Mouse (Mus musculus): ENCODE data around the gene Ikzf4. TPM values are rescaled to one million over a fixed set of nuclear protein-coding genes. Genes with fewer than 3 reads are reported as not detected.

Ikzf4 gene
- 6.5 and 8.1 TPM in 2 replicates for polyA plus RNA-seq (2012; rRNA removed)

DNA sequence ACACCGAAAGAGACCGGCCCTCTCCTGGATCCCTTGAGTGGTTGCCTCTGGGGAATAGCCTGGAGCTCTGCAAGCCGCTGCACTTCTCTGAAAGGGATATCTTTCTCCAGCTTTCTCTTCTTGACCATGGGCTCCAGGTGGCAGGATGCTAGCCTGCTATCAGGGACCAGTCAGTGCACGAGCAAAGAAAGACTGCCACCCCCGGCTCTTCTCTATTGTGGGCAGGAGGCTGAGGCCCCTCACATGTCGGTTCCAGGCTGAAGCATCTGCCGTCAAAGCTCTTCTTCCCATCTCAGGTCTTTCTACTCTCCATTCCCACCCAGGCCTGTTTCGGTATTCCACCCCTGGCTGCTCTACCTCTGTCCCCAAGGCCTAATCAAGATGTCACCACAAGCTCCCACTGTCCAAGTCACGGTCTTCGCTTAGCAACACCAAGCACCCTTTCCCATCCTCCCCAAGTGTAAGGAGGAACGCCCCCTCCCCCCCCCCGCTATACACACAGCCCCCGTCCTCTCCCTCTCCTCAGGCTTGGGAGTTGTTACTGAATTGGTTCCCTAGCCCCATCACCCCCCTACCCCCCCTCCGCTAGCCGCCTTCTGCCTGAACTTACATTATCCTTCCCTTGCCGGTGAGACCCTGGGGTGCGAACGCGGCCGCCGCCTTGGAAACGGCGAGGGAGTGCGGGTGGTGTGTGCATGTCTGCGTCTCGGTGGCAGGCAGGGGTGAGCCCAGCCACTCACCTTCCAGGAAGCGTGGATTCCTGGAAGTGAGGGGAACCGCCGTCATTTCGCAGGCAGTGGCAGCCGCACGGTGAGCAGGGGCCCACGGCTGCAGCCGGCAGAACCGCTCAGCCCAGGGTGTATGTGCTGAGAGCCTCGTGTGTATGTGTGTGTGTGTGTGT lies at the start of gene Ikzf4:
Ikzf4 (minus strand) TSS at position 881 of the 901 bp plus-strand sequence.

DNA sequence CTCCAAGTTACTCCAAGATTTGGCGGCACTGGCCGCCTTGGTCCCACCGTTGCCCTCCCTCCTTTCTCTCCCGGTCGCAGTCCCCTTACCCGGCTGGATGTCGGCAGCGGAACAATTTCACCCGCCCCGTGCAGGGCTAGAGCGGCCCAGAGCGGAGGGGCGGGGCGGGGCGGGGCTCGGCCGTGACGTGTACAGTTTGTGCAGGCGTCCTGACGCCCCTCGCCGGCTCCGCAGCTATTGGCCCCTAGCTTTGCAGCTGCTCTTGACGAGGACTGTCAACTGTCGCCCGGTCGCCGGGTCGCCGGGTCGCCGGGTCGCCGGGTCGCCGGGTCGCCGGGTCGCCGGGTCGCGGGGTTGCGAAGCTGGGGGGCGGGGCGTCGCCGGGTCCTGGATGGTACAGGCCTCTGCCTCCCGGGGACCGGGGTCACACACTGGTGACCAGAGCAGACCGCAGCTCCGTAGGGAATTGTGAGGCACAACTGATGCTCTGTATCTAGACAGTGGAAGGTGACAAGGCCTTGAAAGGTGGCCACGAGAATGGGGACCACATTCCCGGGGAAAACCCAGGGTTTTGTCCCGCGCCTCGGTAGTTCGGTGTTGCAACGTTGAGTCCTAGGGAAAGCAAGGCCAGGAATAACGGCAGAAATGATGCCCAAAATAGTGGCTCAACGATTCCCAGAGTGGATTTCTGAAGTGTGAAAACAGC lies 28.1 kb upstream of the Ikzf4 start, which contains the start of gene Suox:
Suox (minus strand) TSS at position 311 of the 706 bp plus-strand sequence.

DNA sequence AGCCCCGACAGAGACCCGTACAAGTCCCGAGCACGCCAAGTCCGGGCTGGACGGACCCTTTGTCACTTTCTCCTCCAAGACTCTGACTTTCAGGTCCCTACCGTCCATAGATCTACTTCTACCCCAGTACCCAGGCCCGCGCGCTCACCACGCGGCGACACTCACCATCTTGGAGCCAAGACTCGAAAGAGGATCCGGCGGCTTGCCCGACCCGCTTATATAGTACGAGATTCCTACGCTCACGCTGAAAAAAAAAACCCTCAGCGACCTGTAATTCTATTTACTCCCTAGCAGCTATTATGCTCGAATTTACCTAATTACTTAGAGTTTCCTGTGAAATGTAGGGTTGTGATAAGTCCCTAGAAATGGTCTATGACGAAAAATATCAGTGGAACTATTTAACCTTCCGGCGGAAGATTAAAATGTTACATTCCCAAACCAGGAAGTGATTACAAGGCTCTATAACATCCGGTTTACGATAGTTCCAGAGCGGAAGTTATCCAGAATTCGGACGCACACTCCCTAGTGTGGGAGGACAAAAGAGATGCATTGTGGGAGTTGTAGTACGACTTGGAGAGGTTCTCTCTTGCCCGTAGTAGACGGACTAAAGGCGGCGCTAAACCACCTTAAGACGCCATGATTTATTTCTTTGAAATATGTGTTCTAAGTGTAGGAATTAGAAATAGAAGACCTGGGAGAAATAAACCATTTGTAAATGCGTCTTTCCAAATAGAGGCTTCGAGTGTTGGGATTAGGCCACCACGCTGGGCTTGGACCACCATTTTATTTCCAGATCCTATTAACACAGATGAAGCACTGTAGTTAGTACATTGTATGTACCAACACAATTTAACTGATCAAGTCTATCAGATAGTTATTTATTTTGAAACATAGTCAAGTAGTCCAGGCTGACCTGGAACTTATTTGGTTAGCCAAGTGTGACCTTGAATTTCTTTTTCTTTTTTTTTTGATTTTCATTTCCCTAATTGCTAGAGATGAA lies 19.2 kb downstream of the Ikzf4 start, which contains the start of gene Rps26:
Rps26 (minus strand) TSS at position 437 of the 1,000 bp plus-strand sequence.

DNA sequence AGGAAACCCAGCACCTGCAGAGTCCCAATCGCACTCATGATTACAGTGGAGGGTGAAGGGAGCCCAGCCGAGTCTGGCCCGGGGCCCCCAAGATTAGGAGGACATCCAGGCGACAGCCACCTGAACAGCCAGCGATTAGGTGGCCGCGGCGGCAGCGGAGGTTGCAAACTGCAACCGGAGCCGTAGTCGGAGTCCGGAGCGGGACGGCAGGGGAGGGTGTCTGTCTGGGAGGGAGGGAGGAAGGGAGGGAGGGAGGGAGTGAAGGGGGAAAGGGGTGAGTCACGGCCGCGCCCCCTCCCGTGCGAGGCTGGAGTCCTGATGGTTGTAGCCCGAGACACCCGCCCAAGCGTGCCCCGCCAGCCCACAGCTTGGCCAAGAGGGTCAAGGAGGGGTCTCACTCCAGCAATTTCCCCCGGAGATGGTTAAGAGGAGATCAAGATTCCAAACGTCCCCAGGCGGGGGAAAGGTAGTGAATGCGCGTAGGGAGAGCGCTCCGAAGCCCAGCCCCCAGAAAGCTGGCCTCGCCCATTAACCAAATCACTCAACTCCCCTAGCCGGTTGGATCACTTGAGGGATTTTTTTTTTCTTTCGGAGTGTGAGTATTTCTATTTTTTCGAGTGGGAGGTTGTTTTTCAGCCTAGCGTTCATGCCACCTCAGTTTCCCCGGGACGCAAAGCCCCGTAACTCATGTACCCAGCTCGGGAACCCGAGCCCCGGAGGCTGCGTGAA lies 56.2 kb downstream of the Ikzf4 start, which contains the start of gene Erbb3:
Erbb3 (minus strand) TSS at position 189 of the 729 bp plus-strand sequence.

Other genes with a start within 250 kb of the Ikzf4 start
- 0.65 and 1.1 TPM in 2 replicates for gene Slc39a5, start 244.8 kb downstream of the Ikzf4 start, polyA plus RNA-seq (2012; rRNA removed)
- gene Nabp2, start 234.5 kb downstream of the Ikzf4 start, polyA plus RNA-seq (2012; rRNA removed): 80.3 and 86.7 TPM in 2 replicates
- gene Rnf41, start 234.3 kb downstream of the Ikzf4 start, polyA plus RNA-seq (2012; rRNA removed): 36.8 and 42.2 TPM in 2 replicates
- gene Smarcc2, start 186.7 kb downstream of the Ikzf4 start, polyA plus RNA-seq (2012; rRNA removed): 251 and 263 TPM in 2 replicates
- 1,634 and 1,720 TPM in 2 replicates for gene Myl6, start 151.8 kb downstream of the Ikzf4 start, polyA plus RNA-seq (2012; rRNA removed)
- gene Myl6b, start 147.3 kb downstream of the Ikzf4 start, polyA plus RNA-seq (2012; rRNA removed): 15.8 and 16.8 TPM in 2 replicates
- gene Esyt1, start 120.1 kb downstream of the Ikzf4 start, polyA plus RNA-seq (2012; rRNA removed): 24.4 and 26.4 TPM in 2 replicates
- gene Zc3h10, start 98.2 kb downstream of the Ikzf4 start, polyA plus RNA-seq (2012; rRNA removed): 16.2 and 24.7 TPM in 2 replicates
- gene Rpl41, start 96.7 kb downstream of the Ikzf4 start, polyA plus RNA-seq (2012; rRNA removed): 4,092 and 4,723 TPM in 2 replicates
- gene Pa2g4, start 80.0 kb downstream of the Ikzf4 start, polyA plus RNA-seq (2012; rRNA removed): 195 and 212 TPM in 2 replicates
- 1.2 and 9.9 TPM in 2 replicates for gene Erbb3, start 56.3 kb downstream of the Ikzf4 start, polyA plus RNA-seq (2012; rRNA removed)
- 1,123 and 1,713 TPM in 2 replicates for gene Rps26, start 19.2 kb downstream of the Ikzf4 start, polyA plus RNA-seq (2012; rRNA removed)
- 10.3 and 11.9 TPM in 2 replicates for gene Suox, start 28.1 kb upstream of the Ikzf4 start, polyA plus RNA-seq (2012; rRNA removed)
- 46.7 and 74.5 TPM in 2 replicates for gene Rab5b, start 50.3 kb upstream of the Ikzf4 start, polyA plus RNA-seq (2012; rRNA removed)
- 2.6 TPM in 2 replicates for gene Pmel, start 58.2 kb upstream of the Ikzf4 start, polyA plus RNA-seq (2012; rRNA removed)
- 66.7 and 98.8 TPM in 2 replicates for gene Cdk2, start 59.0 kb upstream of the Ikzf4 start, polyA plus RNA-seq (2012; rRNA removed)
- gene Dgka, start 98.9 kb upstream of the Ikzf4 start, polyA plus RNA-seq (2012; rRNA removed): 6.9 and 8.4 TPM in 2 replicates
- gene Pym1, start 101.9 kb upstream of the Ikzf4 start, polyA plus RNA-seq (2012; rRNA removed): 67.9 and 89.4 TPM in 2 replicates
- 0.63 and 0.98 TPM in 2 replicates for gene Mmp19, start 144.9 kb upstream of the Ikzf4 start, polyA plus RNA-seq (2012; rRNA removed)
- 31.5 and 33.5 TPM in 2 replicates for gene Dnajc14, start 158.1 kb upstream of the Ikzf4 start, polyA plus RNA-seq (2012; rRNA removed)
- gene Tmem198b, start 158.4 kb upstream of the Ikzf4 start, polyA plus RNA-seq (2012; rRNA removed): 20.1 and 26.3 TPM in 2 replicates
- gene Sarnp, start 171.3 kb upstream of the Ikzf4 start, polyA plus RNA-seq (2012; rRNA removed): 179 and 285 TPM in 2 replicates
- gene Ormdl2, start 175.7 kb upstream of the Ikzf4 start, polyA plus RNA-seq (2012; rRNA removed): 28.3 and 45.2 TPM in 2 replicates
- 17.2 and 21.7 TPM in 2 replicates for gene Gdf11, start 245.7 kb upstream of the Ikzf4 start, polyA plus RNA-seq (2012; rRNA removed)

All from central nervous system, embryonic 11.5 days (tissue).